Mouse (Mus musculus): Measurements from ENCODE around the gene Denr. TPM values are rescaled to one million over a fixed set of nuclear protein-coding genes. Genes with fewer than 3 reads are reported as not detected.

Gene Denr
- total and polyA plus RNA-seq, 2 experiments from 2014 or later = 5.9 to 112 TPM

- TF ChIP-seq EP300 (IDR thresholded peaks at IDR 0.05; ENCODE audit: low read depth) = no peak
- no peak for TF ChIP-seq CTCF (IDR thresholded peaks at IDR 0.05; ENCODE audit: low read depth)
- 72% methylated on average over 5 of the region's 5 CpGs for WGBS
- no peaks in the 10 kb centered on the region for H3K36me3 ChIP-seq (replicated peaks; ENCODE audit: control insufficient read depth, insufficient read depth, low read length)
- no peak overlapping the region for H3K4me3 ChIP-seq (ENCODE audit: low read depth, low read length)
- no peak overlapping the region for H3K4me2 ChIP-seq (ENCODE audit: low read depth, low read length)
- H3K9ac ChIP-seq (replicated peaks; ENCODE audit: low read depth, low read length) = no peak overlapping the region
- H3K27ac ChIP-seq (ENCODE audit: low read depth) = no peak overlapping the region
- ATAC-seq (ENCODE audit: insufficient read depth, low read depth) (no peak), DNase-seq (ENCODE audit: low spot score) (no peak)
- no peaks in the 10 kb centered on the region for H3K9me3 ChIP-seq (replicated peaks; ENCODE audit: control insufficient read depth, low read length)
- no peaks in the 10 kb centered on the region for H3K27me3 ChIP-seq (ENCODE audit: control insufficient read depth, insufficient read depth, low read length)
- no peaks in the 10 kb centered on the region for H3K4me1 ChIP-seq (ENCODE audit: control insufficient read depth, insufficient read depth)
Observed at GRCm38 (mm10) chr5:123893520-123893919, 13.5 kb upstream of the Denr start.

DNA sequence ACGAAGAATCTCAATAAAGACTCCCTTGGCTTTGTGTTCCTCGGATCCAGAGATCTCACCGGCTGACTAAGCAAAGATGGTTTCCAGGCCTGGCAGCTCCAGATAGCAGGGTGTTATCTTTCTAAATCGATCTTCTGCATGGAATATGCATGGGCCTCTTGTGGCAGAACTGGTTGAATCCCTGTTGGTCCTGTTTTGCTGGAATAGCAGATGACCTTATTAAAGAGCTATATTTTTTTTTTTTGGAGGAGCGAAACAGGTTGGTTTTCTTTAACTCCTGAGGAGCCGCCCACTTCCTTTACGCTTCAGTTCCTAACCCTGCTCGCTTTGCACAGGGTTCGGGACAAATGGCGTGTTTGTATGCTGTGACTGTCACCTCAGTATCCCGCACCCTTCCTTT lies 10.6 kb upstream of the Denr start:
- TF ChIP-seq EP300 (IDR thresholded peaks at IDR 0.05; ENCODE audit: low read depth) (no peak), CTCF (IDR thresholded peaks at IDR 0.05; ENCODE audit: low read depth) (no peak)
- ATAC-seq (ENCODE audit: insufficient read depth, low read depth) (no peak), DNase-seq (ENCODE audit: low spot score) (no peak)
- Histone ChIP-seq H3K27me3 (ENCODE audit: control insufficient read depth, insufficient read depth, low read length) (no peaks in the 10 kb centered on the region), H3K27ac (ENCODE audit: low read depth) (no peak overlapping the region), H3K9ac (replicated peaks; ENCODE audit: low read depth, low read length) (no peak overlapping the region), H3K9me3 (replicated peaks; ENCODE audit: control insufficient read depth, low read length) (no peaks in the 10 kb centered on the region), H3K36me3 (replicated peaks; ENCODE audit: control insufficient read depth, insufficient read depth, low read length) (no peaks in the 10 kb centered on the region), H3K4me1 (ENCODE audit: control insufficient read depth, insufficient read depth) (no peaks in the 10 kb centered on the region), H3K4me3 (ENCODE audit: low read depth, low read length) (no peak overlapping the region), H3K4me2 (ENCODE audit: low read depth, low read length) (no peak overlapping the region)
- 74% methylated on average over 11 of the region's 11 CpGs for WGBS

- H3K9ac ChIP-seq (replicated peaks; ENCODE audit: low read depth, low read length) = no peak overlapping the region
- no peaks in the 10 kb centered on the region for H3K36me3 ChIP-seq (replicated peaks; ENCODE audit: control insufficient read depth, insufficient read depth, low read length)
- no peaks in the 10 kb centered on the region for H3K27me3 ChIP-seq (ENCODE audit: control insufficient read depth, insufficient read depth, low read length)
- DNase-seq (ENCODE audit: low spot score) = no peak
- no peak overlapping the region for H3K27ac ChIP-seq (ENCODE audit: low read depth)
- H3K4me2 ChIP-seq (ENCODE audit: low read depth, low read length) = no peak overlapping the region
- ATAC-seq (ENCODE audit: insufficient read depth, low read depth) = no peak
- no peaks in the 10 kb centered on the region for H3K4me1 ChIP-seq (ENCODE audit: control insufficient read depth, insufficient read depth)
- WGBS = 77% methylated on average over 13 of the region's 13 CpGs
- H3K9me3 ChIP-seq (replicated peaks; ENCODE audit: control insufficient read depth, low read length) = no peaks in the 10 kb centered on the region
- TF ChIP-seq CTCF (IDR thresholded peaks at IDR 0.05; ENCODE audit: low read depth) = no peak
- TF ChIP-seq EP300 (IDR thresholded peaks at IDR 0.05; ENCODE audit: low read depth) = no peak
- no peak overlapping the region for H3K4me3 ChIP-seq (ENCODE audit: low read depth, low read length)
Observed at GRCm38 (mm10) chr5:123897352-123897751, 9.6 kb upstream of the Denr start.

DNA sequence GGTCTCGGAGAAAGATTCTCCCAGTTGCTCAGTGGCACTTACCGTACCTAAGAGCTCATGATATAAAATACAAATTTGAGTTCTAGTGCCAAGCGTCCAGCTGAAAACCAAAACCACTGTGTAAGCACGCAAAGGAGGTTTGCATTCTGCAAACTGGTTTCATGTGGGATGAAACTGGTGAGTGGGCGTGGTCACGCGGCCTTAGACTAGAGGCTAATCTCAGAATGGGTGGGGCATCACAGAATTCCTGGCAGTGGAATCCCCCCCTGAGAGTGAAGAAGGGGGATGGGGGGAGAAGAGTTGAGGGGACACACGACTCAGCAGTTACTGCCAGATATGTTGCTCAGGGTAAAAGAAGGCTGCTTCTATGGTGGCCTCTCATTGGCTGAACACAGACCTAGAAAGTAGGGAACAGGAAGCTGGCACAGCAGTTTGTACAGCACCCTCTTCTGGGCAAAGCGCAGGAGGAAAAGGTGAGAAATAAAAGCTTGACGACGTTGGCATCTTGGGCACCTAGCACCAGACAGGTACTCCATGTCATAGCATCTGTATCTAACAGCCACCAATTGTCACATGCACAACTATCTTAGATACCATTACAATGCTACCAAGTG lies 2.8 kb upstream of the Denr start:
- ATAC-seq (ENCODE audit: insufficient read depth, low read depth) (no peak), DNase-seq (ENCODE audit: low spot score) (no peak)
- H3K4me1 ChIP-seq (ENCODE audit: control insufficient read depth, insufficient read depth) = peaks cover 8% of the 10 kb centered on the region; the same call in 1 of the 2 replicates
- no peak overlapping the region for H3K9ac ChIP-seq (replicated peaks; ENCODE audit: low read depth, low read length)
- no peak overlapping the region for H3K27ac ChIP-seq (ENCODE audit: low read depth)
- no peak overlapping the region for H3K4me2 ChIP-seq (ENCODE audit: low read depth, low read length)
- H3K27me3 ChIP-seq (ENCODE audit: control insufficient read depth, insufficient read depth, low read length) = no peaks in the 10 kb centered on the region
- H3K9me3 ChIP-seq (replicated peaks; ENCODE audit: control insufficient read depth, low read length) = no peaks in the 10 kb centered on the region
- WGBS = 66% methylated on average over 11 of the region's 11 CpGs
- peaks cover 9% of the 10 kb centered on the region for H3K36me3 ChIP-seq (replicated peaks; ENCODE audit: control insufficient read depth, insufficient read depth, low read length)
- no peak overlapping the region for H3K4me3 ChIP-seq (ENCODE audit: low read depth, low read length)
- TF ChIP-seq CTCF (IDR thresholded peaks at IDR 0.05; ENCODE audit: low read depth) (no peak), EP300 (IDR thresholded peaks at IDR 0.05; ENCODE audit: low read depth) (no peak)

- ATAC-seq (ENCODE audit: insufficient read depth, low read depth) = no peak
- peaks cover 29% of the 10 kb centered on the region for H3K36me3 ChIP-seq (replicated peaks; ENCODE audit: control insufficient read depth, insufficient read depth, low read length)
- H3K9me3 ChIP-seq (replicated peaks; ENCODE audit: control insufficient read depth, low read length) = no peaks in the 10 kb centered on the region
- H3K4me3 ChIP-seq (ENCODE audit: low read depth, low read length) = no peak overlapping the region
- H3K4me2 ChIP-seq (ENCODE audit: low read depth, low read length) = 0 out of 2 replicates have a peak overlapping the region, but pooled peaks have one; percentile 10
- no peak for DNase-seq (ENCODE audit: low spot score)
- H3K27me3 ChIP-seq (ENCODE audit: control insufficient read depth, insufficient read depth, low read length) = no peaks in the 10 kb centered on the region
- H3K4me1 ChIP-seq (ENCODE audit: control insufficient read depth, insufficient read depth) = peaks cover 8% of the 10 kb centered on the region; the same call in 1 of the 2 replicates
- WGBS = 69% methylated on average over 17 of the region's 17 CpGs
- H3K9ac ChIP-seq (replicated peaks; ENCODE audit: low read depth, low read length) = no peak overlapping the region
- no peak for TF ChIP-seq EP300 (IDR thresholded peaks at IDR 0.05; ENCODE audit: low read depth)
- TF ChIP-seq CTCF (IDR thresholded peaks at IDR 0.05; ENCODE audit: low read depth) = no peak
- H3K27ac ChIP-seq (ENCODE audit: low read depth) = no peak overlapping the region
Observed at GRCm38 (mm10) chr5:123906146-123906975, 614 bp upstream of the Denr start.
